Mouse (Mus musculus): ENCODE data around the gene Hoxa9.
A peak's percentile ranks its signal among the peaks of the same experiment; 100 is the strongest.

The Hoxa9 gene

DNA sequence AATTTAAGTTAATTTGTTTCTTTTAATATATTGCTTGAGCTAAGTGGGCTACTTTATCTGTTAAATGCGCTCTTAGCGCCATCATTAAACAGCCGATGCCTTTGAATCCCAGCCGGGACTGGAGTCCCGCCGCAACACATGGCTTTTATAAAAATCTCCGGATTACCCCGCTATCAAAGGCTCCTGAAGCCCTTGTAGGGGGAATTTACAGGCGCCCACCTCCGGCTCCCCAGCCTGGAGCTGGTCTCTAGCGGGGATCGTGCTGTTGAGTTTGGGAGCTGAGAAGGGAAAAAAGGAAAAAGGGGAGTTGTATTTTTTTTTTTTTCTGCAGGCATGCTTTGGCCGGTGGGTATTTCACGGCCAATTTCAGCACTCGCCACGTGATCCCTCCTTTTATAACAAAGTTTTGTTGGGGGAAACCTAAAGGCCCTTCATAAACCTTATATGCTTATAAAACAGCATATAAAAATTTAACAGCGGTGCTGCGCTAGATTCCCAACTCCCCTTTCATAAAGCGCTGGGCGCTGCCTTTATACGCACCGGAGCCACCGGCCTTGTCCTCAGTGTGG lies 13.7 kb upstream of the Hoxa9 start:
- DNase-seq (ENCODE audit: low spot score in 2 of 2) = no peak

DNA sequence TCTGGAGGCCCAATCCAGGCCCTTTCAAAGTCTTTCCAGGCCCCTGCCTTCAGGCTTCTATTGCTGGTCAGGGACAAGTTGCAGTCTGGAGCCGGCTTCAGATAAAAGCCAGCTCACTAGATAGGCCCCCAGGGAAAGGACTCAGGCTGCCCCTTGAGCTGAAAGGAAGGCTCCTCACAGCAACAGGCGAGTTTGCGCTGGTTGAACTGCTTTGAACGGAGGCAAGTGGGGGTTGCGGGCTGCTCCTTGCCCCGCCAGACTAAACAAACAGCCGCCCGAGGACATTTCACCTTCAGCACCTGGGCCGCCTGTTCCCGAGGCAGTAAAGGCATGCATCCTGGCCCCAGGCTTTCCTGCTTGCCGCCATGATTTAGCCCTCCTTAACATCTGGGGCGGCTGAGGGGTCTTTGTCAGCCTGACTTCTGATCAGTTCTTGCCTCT lies 12.8 kb upstream of the Hoxa9 start:
- DNase-seq (ENCODE audit: low spot score in 2 of 2) = no peak

DNA sequence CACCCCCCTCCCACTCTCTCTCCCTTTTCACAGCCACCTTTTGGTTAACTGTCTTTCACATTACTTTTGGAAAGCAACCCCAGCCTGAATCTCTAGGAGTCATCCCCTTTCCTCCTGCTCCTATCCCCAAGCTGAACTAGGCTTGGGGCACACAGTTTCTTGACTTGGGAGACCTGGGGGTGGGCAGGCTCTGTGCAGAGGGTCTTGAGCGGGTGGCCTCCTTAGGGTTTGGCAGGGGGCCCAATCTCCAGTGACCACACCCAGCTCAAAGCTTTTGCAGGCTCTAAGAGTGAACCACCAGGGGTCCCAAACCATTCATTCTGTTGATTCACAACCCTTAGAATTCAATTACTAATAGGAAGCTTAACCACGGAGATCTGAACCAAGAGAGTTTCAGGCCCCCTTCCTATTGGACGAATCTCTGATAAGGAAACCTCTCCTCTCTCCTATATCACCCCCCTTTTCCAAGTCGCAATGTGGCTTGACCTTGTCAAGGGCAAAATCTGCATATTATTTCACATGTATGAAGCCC lies 12.0 kb upstream of the Hoxa9 start:
- DNase-seq (ENCODE audit: low spot score in 2 of 2) = no peak

DNA sequence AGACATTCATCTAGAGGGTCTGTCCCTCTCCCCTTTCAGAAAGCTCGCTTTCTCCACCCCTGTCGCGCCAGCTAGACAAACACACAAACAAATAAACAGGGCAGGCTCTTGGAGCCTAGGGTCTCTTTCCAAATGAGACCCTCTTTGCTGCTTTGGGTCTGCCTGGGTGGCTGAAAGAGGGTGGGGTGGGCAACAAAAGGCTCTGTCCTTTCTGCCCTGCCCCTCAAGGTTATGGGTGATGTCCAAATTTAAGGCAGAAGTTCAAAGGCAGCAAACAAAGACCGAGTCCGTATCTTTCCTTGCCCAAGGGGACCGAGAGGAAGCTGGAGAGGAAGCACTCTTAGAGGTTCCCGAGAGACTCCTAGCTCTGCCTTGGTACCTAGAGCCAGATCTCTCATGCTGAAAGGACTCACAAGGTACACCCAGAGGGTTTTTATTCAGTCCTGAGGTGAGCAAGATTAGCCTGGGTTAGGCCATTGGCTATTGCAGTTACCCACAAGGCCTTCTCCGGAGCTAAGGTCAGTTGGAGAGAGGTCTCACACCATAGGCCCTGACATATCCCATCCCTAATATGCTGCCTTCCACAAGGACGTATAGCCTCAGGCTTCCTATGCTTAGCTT lies 10.2 kb upstream of the Hoxa9 start:
- DNase-seq (ENCODE audit: low spot score in 2 of 2) = no peak

DNA sequence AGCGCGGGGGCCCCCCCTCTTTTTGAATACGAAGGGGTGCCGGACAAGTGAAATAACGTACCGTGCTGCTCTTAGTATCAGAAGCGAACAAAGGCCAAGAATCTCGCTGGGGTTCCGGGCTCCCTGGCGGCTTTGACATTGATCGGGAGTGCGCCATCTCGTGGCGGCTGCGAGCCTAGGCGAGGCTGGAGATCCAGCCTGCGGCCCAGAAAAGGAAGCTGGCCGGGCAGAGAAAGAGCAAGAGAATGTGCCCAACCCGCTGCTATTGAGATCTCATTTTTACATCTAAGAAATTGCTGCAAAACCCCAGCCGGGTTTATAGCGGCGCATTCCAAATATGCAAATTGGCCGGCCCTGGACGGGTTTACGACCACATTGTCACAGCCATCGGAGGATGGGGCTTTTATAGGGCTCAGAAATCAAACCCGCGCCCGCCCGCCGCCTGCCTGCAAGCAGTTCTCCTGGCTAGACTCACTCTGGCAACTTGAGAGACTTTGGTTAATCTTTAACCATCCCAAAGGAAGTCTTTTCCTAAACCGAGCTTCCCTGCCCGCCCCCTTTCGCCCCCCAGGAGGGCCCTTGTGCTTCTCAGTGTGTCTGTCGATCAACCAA lies 9.6 kb upstream of the Hoxa9 start, which contains the start of gene Hoxa10:
Gene Hoxa10, minus strand, starts transcription at position 466 of the 612 bp plus-strand sequence.
- peak; percentile 56 to 60 for DNase-seq (ENCODE audit: low spot score in 2 of 2)

DNA sequence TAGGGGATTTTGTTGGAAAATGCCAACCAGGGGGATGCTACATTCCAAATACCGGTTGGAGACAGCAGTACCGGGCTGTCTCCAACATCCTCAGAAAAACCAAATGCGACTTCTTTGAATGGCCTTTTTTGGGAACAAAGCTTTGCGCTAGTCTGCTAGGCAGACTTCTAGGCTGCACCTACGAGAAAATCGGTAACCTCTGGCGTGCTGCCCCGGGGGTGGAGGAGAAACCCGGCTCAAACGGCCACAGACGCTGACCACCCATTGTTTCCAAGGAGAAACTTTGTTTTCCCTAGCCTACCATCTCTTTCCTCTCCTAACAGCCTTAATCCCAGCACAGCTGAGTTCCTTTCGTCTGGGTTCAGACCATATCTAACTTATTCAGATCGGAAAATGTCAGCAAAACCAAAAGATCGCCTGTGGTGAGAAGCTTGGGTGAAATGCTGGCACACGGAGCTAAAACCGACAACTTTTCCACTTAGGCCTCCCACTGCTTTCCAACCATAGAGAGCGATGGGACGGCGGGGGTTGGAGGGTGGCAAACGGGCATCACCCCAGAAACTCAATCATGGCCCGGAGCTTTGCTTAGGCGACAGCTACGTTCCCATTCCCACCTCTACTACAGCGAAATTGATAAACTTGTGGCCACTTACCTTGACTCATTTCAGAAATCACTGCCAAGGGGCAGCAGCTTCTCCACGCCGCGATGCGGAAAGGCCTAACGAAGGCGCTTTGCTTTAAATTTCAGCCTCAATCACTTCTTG lies 8.9 kb upstream of the Hoxa9 start:
- DNase-seq (ENCODE audit: low spot score in 2 of 2) = no peak

DNA sequence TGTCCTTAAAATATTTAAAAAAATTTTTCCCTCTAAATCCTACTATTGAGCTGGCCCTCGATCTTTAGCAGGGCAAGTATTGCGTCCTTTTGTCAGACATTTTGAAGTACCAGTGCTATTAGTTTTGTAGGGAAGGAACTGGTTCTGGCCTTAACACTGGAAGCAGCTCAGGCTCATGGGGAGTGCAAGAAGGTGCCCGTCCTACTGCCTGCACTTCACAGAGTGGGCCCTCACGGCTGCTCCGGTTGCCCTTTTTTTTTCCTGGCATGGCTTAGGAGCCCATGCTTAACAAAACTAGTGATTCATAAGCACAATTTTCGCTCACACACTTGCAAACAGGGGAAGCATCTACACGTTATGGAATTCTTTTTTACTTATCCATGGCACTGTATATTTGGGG lies 8.1 kb upstream of the Hoxa9 start:
- DNase-seq (ENCODE audit: low spot score in 2 of 2) = no peak

DNA sequence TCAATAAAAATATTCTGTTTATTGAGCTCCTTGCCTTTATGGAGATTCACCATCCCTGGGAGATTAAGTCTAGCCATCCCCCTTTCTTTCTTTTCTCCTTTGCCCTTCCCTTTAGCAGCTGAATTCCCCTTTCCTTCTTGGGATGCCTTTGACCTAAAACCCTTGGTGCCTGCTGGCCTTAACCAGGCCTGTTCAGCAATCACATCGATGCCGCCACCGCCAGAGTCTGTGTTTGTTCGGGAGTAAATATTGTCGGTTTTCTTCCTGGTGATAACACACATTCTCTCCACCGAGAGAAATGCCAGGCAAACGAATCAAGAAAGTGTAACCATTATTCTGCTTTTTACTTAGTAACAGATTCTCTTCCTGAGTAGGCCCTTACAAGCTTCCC lies 7.3 kb upstream of the Hoxa9 start:
- no peak for DNase-seq (ENCODE audit: low spot score in 2 of 2)

DNA sequence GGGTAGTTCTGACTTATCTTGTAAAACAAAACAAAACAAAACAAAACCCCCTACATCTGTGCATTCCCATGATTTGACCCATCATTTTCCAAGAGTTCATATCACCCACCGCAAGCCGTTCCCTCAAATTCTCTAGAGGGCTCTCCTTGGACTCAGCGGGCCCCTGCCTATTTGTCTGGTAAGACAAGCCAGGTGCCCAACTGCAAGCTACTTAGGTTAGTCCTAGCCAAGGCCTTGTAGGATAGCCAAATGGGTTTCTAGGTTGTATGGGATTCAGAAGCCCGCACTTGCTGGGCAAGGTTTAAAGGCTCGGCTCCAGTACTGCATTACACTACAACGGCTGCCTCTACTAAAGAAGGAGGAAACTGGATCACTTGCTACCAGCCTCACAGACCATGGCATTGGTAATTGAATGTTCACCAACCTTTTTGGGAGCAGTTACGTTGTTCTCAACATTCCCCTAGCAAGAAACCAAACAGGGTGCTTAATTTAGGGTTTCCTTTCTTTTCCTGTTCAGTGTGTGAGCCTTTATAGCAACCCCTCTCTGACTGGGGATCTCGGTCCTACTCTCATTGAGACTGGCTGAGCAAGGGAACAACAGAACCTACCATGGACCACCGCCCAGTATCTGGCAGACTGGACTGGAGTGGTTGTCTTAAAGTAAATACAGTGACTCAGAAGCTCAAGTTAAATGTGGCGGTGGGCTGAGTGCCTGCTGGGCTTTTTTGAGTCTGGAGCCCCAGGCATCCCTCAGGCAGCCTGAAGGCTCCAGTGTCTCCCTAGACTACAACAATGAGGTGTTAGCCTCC lies 6.7 kb upstream of the Hoxa9 start:
- no peak for DNase-seq (ENCODE audit: low spot score in 2 of 2)

DNA sequence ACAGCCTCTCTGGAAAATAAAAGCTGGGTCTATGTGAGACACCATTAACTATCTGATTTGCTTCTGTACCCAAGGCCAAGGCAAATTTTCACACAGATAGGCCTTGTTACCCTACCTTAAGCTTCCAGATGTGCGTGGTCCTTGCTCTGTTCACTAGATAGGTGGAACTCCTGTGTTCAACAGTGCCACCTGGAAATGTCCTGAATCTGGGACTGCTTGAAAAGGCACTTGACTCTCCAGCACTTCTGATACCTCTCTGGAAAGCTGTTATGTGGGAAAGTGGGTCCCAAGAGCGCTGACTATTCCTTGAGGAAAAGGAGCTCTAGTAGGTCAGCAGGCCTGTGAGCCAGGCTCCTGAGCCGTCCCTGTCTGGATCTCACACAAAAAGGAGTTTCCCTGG lies 5.9 kb upstream of the Hoxa9 start:
- DNase-seq (ENCODE audit: low spot score in 2 of 2) = no peak

DNA sequence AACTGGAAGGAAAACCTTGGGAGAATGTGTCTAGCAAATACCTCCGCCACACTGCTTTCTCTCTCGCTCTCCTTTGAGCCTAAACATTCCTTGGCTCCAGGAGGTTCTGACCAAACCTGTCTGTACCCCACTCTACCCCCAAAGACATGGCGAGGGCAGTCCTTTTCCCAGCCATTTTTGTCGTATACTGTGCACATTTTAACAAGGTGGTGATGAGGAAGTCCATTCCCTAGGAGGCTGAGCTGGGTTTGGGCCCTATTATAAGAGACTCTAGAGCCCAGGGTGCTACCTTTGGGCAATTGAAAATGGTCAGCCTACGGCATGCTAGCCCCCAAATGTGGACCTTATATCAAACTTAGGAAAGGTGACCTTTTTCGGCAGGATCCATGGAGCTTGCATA lies 5.0 kb upstream of the Hoxa9 start:
- DNase-seq (ENCODE audit: low spot score in 2 of 2) = no peak

DNA sequence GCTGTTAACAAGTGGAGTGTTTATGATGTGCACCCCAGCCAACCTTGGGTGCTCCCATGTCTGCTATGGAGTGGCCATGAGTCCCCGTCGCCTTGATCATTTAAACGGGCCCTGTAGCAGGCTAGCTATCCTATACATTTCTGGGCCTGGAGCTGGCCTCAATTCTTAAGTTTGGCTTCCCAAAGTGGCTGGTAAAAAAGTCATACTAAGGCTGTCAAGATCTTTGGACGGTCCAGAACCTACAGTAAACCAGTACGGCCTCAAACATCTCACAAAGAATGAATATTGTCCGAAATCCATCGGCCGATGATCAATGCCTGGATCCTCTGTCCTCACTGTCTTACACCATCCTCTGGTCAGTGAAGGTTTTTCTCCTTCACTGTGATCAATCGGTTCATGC lies 4.4 kb upstream of the Hoxa9 start:
- no peak for DNase-seq (ENCODE audit: low spot score in 2 of 2)

DNA sequence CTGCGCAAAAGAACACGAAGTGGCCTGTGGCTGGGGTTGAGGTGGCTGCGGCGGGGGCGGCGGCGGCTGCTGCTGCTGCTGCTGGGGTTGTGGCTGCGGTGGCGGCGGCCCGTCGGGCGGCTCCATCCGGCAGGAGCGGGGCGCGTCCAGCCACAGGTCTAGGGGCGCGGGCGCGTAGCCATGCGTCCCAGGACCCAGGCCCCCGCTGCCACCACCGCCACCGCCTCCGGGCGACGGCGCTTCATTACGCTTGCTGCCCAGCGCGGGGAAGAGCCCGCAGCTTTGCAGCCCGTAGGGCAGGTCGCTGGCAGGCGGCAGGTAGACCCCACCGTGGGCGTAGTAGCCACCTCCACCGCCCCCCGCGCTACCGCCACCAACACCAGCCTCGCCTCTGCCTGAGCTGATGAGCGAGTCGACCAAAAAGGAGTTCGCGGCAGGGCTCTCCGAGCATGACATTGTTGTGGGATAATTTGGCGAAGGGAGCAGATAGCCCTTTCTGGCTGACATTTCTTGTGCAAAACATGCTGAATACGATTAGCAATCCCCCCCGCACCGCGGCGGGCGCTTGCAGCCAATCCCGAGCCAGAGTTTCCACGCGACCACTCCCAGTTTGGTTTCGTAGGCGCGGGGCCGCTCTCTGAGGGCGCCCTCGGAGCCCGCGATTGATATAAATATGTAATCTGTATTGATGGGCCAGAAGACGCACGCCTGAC lies 3.7 kb upstream of the Hoxa9 start:
- no peak for DNase-seq (ENCODE audit: low spot score in 2 of 2)

DNA sequence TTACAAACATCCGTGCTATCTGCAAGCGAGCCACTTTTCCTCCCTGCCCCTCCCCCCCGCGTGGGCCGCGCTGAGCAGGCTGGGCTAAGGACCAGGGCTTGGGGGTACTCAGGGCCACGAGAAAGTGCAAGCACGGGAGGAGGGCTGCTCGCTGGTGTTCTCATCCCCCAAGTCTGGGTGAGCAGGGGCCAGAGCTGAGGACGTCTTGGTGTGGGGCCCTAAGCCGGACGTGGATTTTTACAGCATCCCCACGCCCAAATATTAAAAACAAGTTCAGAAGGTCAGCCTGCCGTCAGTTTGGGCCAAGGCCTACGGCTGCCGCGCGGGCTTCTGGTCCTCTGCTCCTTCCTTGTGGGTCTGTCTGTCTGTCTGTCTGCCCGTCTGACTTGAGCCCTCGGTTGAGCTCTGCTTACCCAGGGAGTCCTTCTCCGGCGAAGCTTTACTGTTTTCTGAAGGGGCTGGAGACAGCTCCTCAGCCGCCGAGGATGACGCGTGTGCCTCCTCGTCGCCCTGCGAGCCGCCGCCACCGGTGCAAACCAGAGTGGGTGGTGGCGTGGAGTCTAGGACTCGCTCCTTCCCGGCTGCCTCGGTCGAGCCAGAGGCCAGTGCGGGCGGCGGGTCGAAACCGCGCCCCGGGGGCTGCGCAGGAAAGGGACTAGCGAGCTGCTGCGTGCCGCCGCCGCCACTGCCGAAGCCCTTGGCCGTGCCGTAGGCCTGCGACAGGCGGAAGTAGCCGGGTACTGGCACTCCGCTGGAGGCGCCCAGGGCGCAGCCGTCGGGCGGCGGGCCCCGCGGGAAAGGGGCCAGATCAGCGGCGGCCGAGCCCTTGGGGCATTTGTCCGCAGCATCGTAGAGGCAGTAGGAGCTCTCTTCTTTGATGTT lies 2.9 kb upstream of the Hoxa9 start:
- no peak for DNase-seq (ENCODE audit: low spot score in 2 of 2)

DNA sequence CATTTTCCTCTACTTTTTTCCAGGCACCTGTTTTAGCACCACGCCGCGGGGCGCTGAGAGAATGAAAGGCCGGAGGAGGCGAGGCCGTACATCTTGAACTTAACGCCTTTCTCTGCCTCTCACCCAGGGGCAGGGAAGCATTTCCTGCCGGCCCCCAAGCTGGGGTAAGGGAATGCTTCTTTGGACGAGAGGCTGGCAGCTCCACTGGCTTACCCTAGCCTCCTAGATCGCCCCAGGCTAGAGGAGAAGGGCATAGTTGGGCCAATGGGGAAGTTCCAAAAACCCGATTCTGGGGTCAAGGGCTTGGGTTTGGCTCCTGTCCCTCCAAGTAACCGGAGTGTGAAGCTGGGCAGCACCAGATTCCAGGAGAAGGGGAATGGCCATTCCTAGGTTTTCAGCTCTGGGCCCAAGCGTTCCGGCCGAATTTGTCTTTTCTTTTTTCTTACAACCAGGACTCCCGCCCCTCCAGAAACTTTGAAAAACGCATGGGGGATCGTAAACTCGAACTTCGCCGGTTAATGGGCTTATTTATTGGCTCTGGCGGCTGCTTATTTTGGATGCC lies 2.2 kb upstream of the Hoxa9 start:
- no peak for DNase-seq (ENCODE audit: low spot score in 2 of 2)

DNA sequence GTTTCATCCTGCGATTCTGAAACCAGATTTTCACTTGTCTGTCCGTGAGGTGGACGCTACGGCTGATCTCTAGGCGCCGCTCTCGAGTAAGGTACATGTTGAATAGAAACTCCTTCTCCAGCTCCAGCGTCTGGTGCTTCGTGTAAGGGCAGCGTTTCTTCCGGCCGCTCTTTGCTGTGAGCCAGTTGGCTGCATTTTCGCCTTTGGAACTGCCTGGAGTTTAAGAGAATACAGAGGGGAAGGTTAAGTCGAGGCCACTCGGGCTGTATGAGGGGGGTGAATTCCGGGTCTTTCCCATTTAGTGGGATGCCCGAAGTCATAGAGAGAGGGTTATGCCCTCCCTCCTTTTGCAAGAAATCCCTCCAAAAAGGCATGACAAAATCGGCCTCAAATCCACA lies 1.7 kb upstream of the Hoxa9 start:
- DNase-seq (ENCODE audit: low spot score in 2 of 2) = no peak

DNA sequence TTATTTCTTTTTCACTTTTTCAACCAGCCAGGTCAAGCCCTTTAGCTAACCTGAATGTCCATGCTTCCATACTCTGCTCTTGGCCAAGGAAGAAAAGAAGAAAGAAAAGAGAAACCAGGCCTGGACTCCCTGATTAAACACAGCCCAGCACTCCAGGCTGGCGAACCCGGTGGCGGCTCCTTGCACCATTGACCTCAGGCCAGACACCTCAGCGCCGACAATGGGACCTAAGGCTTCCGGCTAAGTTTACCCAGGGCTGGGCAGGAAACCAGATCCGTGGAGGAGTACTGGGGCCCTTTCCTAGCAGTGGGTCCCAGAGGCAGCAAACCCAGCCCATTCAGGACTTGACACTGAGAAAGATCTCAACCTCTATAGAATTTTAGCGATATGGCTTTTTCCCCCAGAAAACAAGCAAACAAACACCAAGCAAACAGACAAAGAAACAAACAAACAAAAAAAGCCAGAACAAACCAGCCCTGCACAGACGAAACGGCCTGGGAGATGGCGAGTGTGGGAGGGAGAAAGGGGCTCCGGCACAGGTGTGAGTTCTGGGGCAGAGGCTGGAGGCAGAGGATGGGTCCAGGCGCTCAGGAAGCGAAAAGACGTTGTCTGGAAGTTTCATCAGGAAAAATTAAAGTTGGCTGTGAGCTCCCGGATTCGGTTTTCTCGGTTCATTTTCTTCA lies 1.1 kb upstream of the Hoxa9 start:
- DNase-seq (ENCODE audit: low spot score in 2 of 2) = no peak

DNA sequence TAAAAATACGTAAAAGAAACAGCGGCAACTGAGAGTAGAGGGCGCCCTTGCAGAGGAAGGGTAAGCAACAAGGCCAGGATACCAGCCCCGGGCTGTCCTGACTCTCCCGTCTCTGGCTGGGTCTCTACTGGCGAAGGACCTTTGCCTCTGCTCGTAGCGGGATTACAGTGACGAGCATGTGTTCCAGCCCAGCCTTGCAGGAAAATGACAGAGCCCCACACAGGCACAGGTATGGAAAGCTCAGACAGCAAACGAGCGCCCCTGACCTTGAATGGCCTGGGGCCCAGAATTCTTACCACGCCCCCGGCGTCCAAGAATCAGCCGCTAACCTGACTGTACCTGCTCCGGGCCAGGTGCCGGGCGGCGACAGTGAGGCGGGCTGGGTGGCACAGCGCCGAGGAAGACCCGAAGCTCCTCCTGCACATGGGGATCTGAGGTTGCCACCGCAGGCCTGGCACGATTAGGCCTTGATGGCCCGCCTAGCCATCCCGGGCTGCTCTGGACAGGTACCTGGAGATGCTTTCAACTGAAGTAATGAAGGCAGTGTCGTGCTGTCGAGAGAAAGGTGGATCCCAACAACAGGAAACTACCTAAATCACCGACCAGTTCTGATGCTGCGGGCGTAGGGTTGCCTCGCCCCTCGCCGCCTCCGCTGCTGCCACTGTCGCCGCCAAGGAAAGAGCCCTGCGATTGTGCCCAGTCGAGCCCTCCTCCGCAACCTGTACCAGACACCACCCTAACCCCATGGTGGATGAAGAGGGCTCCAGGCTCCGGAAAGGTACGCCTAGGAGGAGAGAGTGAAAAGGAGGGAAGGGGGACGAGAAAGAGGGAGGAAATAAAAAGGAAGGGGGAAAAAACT lies 1.1 kb downstream of the Hoxa9 start:
- DNase-seq (ENCODE audit: low spot score in 2 of 2) = no peak
